Mouse (Mus musculus) liver, embryonic 14 days (tissue): ENCODE data around the gene Maff. TPM values are rescaled to one million over a fixed set of nuclear protein-coding genes. Genes with fewer than 3 reads are reported as not detected.

Source experiments
- polyA plus RNA-seq: library from polyadenylated mRNA; depleted of rRNA; stranded (reverse); fragments of >200 nt; gene quantifications from 2 replicates; pipeline ENCODE4 v1.2.3, GENCODE M21; 2012; rRNA removed

Maff gene
- polyA plus RNA-seq = 2.3 and 2.5 TPM in 2 replicates

GRCm38 (mm10) chr15:79346051-79346793 lies at the start of gene Maff:
Maff (plus strand) TSS chr15:79346621.

GRCm38 (mm10) chr15:79328058-79328938 lies 18.1 kb upstream of the Maff start, which contains the start of gene Pla2g6:
Pla2g6 (minus strand) TSS chr15:79328390.

GRCm38 (mm10) chr15:79402836-79403762 lies 56.7 kb downstream of the Maff start, which contains the start of gene Tmem184b:
Tmem184b (minus strand) TSS chr15:79403569.

Other genes with a start within 250 kb of the Maff start
- 1.4 and 1.6 TPM in 2 replicates for gene Micall1, start 237.7 kb upstream of the Maff start, polyA plus RNA-seq
- gene Polr2f, start 205.6 kb upstream of the Maff start, polyA plus RNA-seq = 120 and 139 TPM in 2 replicates
- 0.21 and 0.23 TPM in 2 replicates for gene 1700088E04Rik, start 205.4 kb upstream of the Maff start, polyA plus RNA-seq
- gene Sox10, start 181.4 kb upstream of the Maff start, polyA plus RNA-seq = 0.09 and 0.12 TPM in 2 replicates
- gene Pick1, start 117.4 kb upstream of the Maff start, polyA plus RNA-seq = 11.5 and 12.3 TPM in 2 replicates
- 0.03 TPM in 1 of 2 replicates, not detected in the other for gene Gm49486, start 117.2 kb upstream of the Maff start, polyA plus RNA-seq
- not detected in 2 replicates for gene Slc16a8, start 91.9 kb upstream of the Maff start, polyA plus RNA-seq
- gene Baiap2l2, start 61.1 kb upstream of the Maff start, polyA plus RNA-seq = 3.3 and 3.4 TPM in 2 replicates
- gene Pla2g6, start 18.2 kb upstream of the Maff start, polyA plus RNA-seq = 8.4 and 10.3 TPM in 2 replicates
- 6.5 and 6.6 TPM in 2 replicates for gene Tmem184b, start 56.9 kb downstream of the Maff start, polyA plus RNA-seq
- 9.3 and 9.7 TPM in 2 replicates for gene Csnk1e, start 108.9 kb downstream of the Maff start, polyA plus RNA-seq
- 0.01 TPM in 1 of 2 replicates, not detected in the other for gene Kcnj4, start 158.6 kb downstream of the Maff start, polyA plus RNA-seq
- 2.5 and 3.4 TPM in 2 replicates for gene Kdelr3, start 169.8 kb downstream of the Maff start, polyA plus RNA-seq
- 99.7 and 119 TPM in 2 replicates for gene Ddx17, start 200.1 kb downstream of the Maff start, polyA plus RNA-seq